In the genomic region with DNA sequence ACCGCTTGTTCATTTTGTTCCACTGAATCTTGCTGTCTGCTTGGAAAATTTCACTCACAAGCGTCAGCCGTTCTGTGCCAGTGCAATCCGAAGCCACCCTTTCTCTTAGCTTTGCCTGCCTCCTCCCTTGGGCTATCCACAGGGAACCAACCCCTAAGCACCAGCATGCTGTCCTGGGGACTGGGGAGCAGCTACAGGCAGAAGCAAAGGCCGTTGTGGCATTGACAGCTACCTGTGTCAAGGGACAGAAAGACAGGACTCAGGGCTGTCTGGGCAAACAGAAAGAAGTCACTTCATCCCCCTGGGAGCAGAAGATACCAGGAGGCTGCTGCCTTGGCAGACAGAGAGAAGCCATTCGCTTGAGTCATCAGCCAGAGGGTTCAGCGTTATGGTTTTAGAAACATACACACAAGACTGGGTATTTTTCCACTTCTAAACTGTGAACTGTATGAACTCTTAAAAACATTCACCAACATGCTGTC, we compare ENCODE assay signal across 1 mouse cellular context.
A peak's percentile ranks its signal among the peaks of the same experiment; 100 is the strongest.
TF ChIP-seq lines count a peak whose summit lies in the region.

No protein-coding gene starts in this region.

TF ChIP-seq in CH12.LX, 34 proteins besides CTCF, POLR2A, EP300 and RAD21 (continued from another document):
- TF ChIP-seq CHD1 (IDR thresholded peaks at IDR 0.05; ENCODE audit: low read depth, low read length) (peak; percentile 79; the same call in 1 of the 2 replicates), MXI1 (IDR thresholded peaks at IDR 0.05; ENCODE audit: low read depth, low read length) (peak; percentile 64; the same call in 1 of the 2 replicates), ZMIZ1 (IDR thresholded peaks at IDR 0.05; ENCODE audit: low read depth, low read length) (0 out of 2 replicates have a peak, but pooled peaks have one; percentile 62), E2F4 (IDR thresholded peaks at IDR 0.05; ENCODE audit: insufficient replicate concordance, low read depth, low read length) (no peak), IRF4 (IDR thresholded peaks at IDR 0.05; ENCODE audit: low read depth, low read length) (peak; percentile 25; the same call in 1 of the 2 replicates), MAFK (IDR thresholded peaks at IDR 0.05; ENCODE audit: insufficient replicate concordance, low read length) (no peak), TCF12 (IDR thresholded peaks at IDR 0.05; ENCODE audit: low read depth, low read length) (0 out of 2 replicates have a peak, but pooled peaks have one; percentile 32), ZNF384 (IDR thresholded peaks at IDR 0.05; ENCODE audit: low read depth, low read length) (0 out of 2 replicates have a peak, but pooled peaks have one; percentile 3), UBTF (IDR thresholded peaks at IDR 0.05; ENCODE audit: low read depth, low read length) (peak; percentile 85; the same call in 1 of the 2 replicates), RCOR1 (conservative IDR thresholded peaks at IDR 0.05; ENCODE audit: low read depth, low read length) (peak; percentile 59; the same call in 1 of the 2 replicates), ZC3H11A (IDR thresholded peaks at IDR 0.05; ENCODE audit: low read depth, low read length) (no peak), USF2 (conservative IDR thresholded peaks at IDR 0.05; ENCODE audit: low read depth, low read length) (no peak), ELF1 (IDR thresholded peaks at IDR 0.05; ENCODE audit: low read depth, low read length) (no peak), MEF2A (IDR thresholded peaks at IDR 0.05; ENCODE audit: borderline replicate concordance, low read depth, low read length) (peak; percentile 44), POLR2AphosphoS2 (IDR thresholded peaks at IDR 0.05; ENCODE audit: low read depth, low read length) (0 out of 2 replicates have a peak, but pooled peaks have one; percentile 58), TBP (conservative IDR thresholded peaks at IDR 0.05; ENCODE audit: low read depth, low read length) (no peak), USF1 (IDR thresholded peaks at IDR 0.05; ENCODE audit: low read depth, low read length) (no peak), ETS1 (conservative IDR thresholded peaks at IDR 0.05; ENCODE audit: low read depth, low read length) (peak; percentile 60), HCFC1 (IDR thresholded peaks at IDR 0.05; ENCODE audit: low read depth, low read length) (no peak), MYC (IDR thresholded peaks at IDR 0.05; ENCODE audit: low read depth, low read length) (peak; percentile 31; the same call in 1 of the 2 replicates), BHLHE40 (IDR thresholded peaks at IDR 0.05; ENCODE audit: low read depth, low read length) (peak; percentile 43), NELFE (IDR thresholded peaks at IDR 0.05; ENCODE audit: low read depth, low read length) (no peak)
